Mouse (Mus musculus) forebrain, embryonic 11.5 days (tissue): Measurements from ENCODE around the gene Dcaf6. TPM values are rescaled to one million over a fixed set of nuclear protein-coding genes. Genes with fewer than 3 reads are reported as not detected.

Experiments
- ATAC-seq: fragments of 200-750 bp; cut with Nextera tagmentation; replicated peaks from 2 replicates; pipeline ENCODE4 v1.8.0; 2017; ENCODE audit warnings: moderate TSS enrichment; ENCODE audit not compliant: low FRiP score
- DNase-seq: peaks from one replicate; pipeline ENCODE4 v3.0.0-alpha.2; 2017; ENCODE audit warnings: low spot score
- H3K27ac ChIP-seq: fragments of 300-500 bp; sonication (generic); 2 replicates; pipeline ENCODE4 v1.5.1; 2014; ENCODE audit warnings: low read depth, low read length
- H3K27me3 ChIP-seq: fragments of 300-500 bp; sonication (generic); 2 replicates; pipeline ENCODE4 v1.6.1; 2014; ENCODE audit warnings: mild to moderate bottlenecking, low read length, mixed read lengths; ENCODE audit not compliant: control insufficient read depth, insufficient read depth
- H3K36me3 ChIP-seq: fragments of 300-500 bp; sonication (generic); 2 replicates; pipeline ENCODE4 v1.6.1; 2014; ENCODE audit warnings: mild to moderate bottlenecking, low read length, moderate library complexity, mixed read lengths; ENCODE audit not compliant: control insufficient read depth, insufficient read depth
- H3K4me1 ChIP-seq: fragments of 300-500 bp; sonication (generic); replicated peaks from 2 replicates; pipeline ENCODE4 v1.6.1; 2014; ENCODE audit warnings: low read length, mixed read lengths; ENCODE audit not compliant: control insufficient read depth, insufficient read depth
- H3K4me2 ChIP-seq: fragments of 300-500 bp; sonication (generic); 2 replicates; pipeline ENCODE4 v1.6.1; 2014; ENCODE audit warnings: low read depth, mild to moderate bottlenecking, low read length, moderate library complexity, mixed read lengths; ENCODE audit not compliant: severe bottlenecking
- H3K4me3 ChIP-seq: fragments of 300-500 bp; sonication (generic); 2 replicates; pipeline ENCODE4 v1.5.1; 2014; ENCODE audit warnings: low read depth, low read length
- H3K9ac ChIP-seq: fragments of 300-500 bp; sonication (generic); 2 replicates; pipeline ENCODE4 v1.6.1; 2014; ENCODE audit warnings: low read length
- H3K9me3 ChIP-seq: fragments of 300-500 bp; sonication (generic); 2 replicates; pipeline ENCODE4 v1.6.1; 2016; ENCODE audit warnings: low read length, mixed read lengths; ENCODE audit not compliant: control insufficient read depth
- WGBS: fragments of 180-500 bp; shearing (Covaris S2); extraction: QIAGEN DNeasy Blood & Tissue Kit; methylation state at CpG from one replicate; pipeline ENCODE4 v1.1.7; 2014; 5-methylcytosine and 5-hydroxymethylcytosine counted together
- polyA plus RNA-seq: library from polyadenylated mRNA; unstranded; fragments of >200 nt; fragmentation: Nextera tagmentation; extraction: Ambion mirVana; gene quantifications from 2 replicates; pipeline ENCODE4 v1.2.1, GENCODE M21; 2014

Gene Dcaf6
- polyA plus RNA-seq, 1 experiment from 2014 or later, result 7.8 TPM

DNA sequence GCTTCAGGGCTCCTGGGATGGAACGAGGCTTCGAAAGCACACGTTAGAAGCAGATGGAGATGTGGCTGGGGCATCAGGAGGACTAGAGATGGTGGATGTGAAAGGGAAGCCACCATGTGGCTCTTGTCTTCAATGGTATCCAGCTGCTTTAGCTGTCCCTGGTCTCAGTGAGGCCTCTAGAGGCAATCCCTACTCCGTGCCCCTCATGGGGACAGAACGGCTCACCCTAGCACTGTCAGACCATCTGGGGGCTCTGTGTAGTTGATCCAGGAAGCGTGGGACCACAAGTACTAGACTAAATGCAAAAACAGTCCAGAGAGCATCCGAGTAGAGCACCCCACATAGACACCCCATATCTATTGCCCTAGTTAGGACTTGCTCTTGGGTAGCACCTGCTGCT lies 138.4 kb downstream of the Dcaf6 start:
- no peaks in the 10 kb centered on the region for H3K27me3 ChIP-seq
- WGBS, result 95% methylated on average over 7 of the region's 7 CpGs
- no peak overlapping the region for H3K27ac ChIP-seq
- H3K4me2 ChIP-seq, result no peak overlapping the region
- ATAC-seq, result no peak
- DNase-seq, result no peak
- H3K9me3 ChIP-seq, result no peaks in the 10 kb centered on the region
- H3K9ac ChIP-seq, result no peak overlapping the region
- H3K4me3 ChIP-seq, result no peak overlapping the region
- no peaks in the 10 kb centered on the region; the same call in 1 of the 2 replicates for H3K36me3 ChIP-seq
- no peaks in the 10 kb centered on the region for H3K4me1 ChIP-seq

DNA sequence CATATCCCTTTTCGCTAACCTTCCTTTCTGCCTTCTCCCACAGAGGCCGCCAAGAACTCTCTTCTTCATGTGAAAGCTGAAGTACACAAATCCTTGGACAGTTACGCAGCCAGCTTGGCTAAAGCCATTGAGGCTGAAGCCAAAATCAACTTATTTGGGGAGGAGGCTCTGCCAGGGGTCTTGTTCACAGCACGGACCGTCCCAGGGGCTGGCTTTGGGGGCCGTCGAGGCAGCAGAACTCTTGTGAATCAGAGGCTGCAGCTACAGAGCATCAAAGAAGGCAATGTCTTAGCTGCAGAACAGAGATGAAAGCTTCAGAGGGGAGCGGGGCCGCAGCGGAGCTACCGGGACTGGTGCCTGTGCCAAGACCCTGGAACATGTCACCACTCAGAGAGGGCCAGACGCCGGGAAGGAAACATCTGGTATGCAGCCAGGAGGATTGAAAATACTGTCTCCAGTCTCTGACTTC lies 138.8 kb downstream of the Dcaf6 start:
- Histone ChIP-seq H3K4me3 (no peak overlapping the region), H3K9me3 (no peaks in the 10 kb centered on the region), H3K27ac (no peak overlapping the region), H3K36me3 (no peaks in the 10 kb centered on the region; the same call in 1 of the 2 replicates), H3K4me2 (no peak overlapping the region), H3K4me1 (no peaks in the 10 kb centered on the region), H3K9ac (no peak overlapping the region), H3K27me3 (no peaks in the 10 kb centered on the region)
- ATAC-seq, result no peak
- 95% methylated on average over 13 of the region's 13 CpGs for whole genome bisulfite sequencing
- no peak for DNase-seq

DNA sequence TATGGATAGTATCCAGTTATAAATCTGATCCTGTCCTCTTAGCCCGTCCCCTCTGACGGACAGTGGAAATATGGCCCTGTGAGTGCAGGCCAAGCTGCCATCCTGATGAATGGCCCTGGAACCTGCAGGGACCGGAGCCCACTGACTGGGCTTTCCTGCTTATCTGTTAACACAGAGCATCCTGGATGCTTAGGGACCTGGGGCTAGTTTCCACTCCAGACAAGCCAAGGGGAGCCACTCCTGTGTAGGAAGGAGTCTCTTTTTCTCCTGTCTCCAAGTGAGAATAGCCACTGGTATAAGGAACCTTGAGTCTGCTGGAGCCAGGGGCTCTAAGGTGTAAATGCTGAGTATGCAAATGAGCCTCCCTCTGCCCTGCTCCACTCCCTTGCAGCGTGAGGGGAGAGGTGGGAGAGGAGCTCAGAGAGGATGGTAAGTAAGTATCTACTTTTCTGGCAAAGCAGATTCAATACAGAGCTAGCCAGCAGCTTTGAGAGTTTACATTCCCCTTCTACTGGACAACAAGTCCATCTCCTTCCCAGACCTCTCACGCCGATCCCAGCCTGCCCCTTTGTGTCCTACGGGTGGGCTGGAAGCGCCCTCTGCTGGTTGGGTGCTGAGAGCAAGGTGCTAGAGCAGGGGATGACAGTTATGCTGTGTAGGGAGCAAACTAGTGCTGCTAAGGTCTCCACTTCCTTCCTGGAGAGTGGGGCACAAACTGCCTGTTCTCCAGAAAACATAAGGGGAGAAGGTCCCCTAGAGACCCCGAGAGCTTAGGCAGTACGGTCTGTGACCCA lies 139.9 kb downstream of the Dcaf6 start:
- Histone ChIP-seq H3K9ac (no peak overlapping the region), H3K9me3 (no peaks in the 10 kb centered on the region), H3K27ac (no peak overlapping the region), H3K4me2 (no peak overlapping the region), H3K36me3 (no peaks in the 10 kb centered on the region; the same call in 1 of the 2 replicates), H3K27me3 (no peaks in the 10 kb centered on the region), H3K4me1 (no peaks in the 10 kb centered on the region), H3K4me3 (no peak overlapping the region)
- ATAC-seq, result peak; percentile 77
- peak; percentile 84 for DNase-seq
- 44% methylated on average over 10 of the region's 10 CpGs for WGBS

- no peaks in the 10 kb centered on the region; the same call in 1 of the 2 replicates for H3K36me3 ChIP-seq
- no peaks in the 10 kb centered on the region for H3K9me3 ChIP-seq
- no peaks in the 10 kb centered on the region for H3K4me1 ChIP-seq
- H3K4me3 ChIP-seq, result no peak overlapping the region
- no peak overlapping the region for H3K27ac ChIP-seq
- H3K9ac ChIP-seq, result no peak overlapping the region
- DNase-seq (no peak), ATAC-seq (no peak)
- no peaks in the 10 kb centered on the region for H3K27me3 ChIP-seq
- WGBS, result 43% methylated on average over 11 of the region's 11 CpGs
- H3K4me2 ChIP-seq, result no peak overlapping the region
These were observed 143.9 kb downstream of the Dcaf6 start for GRCm38 (mm10) chr1:165316361-165316760.

DNA sequence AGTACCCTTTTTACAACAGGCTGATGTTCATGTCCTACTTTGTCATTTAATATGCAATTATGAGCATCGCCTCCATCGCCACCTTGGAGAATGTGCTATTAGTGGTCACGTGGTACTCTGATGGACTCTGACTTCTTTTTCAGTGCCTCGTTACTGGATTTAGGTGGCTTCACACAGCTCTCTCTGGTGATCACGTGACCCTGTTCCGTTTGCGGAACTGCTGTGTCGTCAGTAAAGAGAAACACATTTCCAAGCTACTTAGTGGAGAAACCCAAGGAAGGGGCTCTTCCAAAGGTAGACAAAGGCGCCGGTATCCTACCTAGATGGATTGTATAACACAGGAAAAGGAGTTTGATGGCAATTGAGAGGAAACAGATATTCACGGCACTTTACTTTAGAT lies 152.1 kb downstream of the Dcaf6 start:
- no peak for ATAC-seq
- Histone ChIP-seq H3K27me3 (no peaks in the 10 kb centered on the region), H3K4me2 (no peak overlapping the region), H3K36me3 (peaks cover 4% of the 10 kb centered on the region; the same call in 1 of the 2 replicates), H3K4me3 (no peak overlapping the region), H3K4me1 (no peaks in the 10 kb centered on the region), H3K9me3 (no peaks in the 10 kb centered on the region), H3K9ac (no peak overlapping the region), H3K27ac (no peak overlapping the region)
- no peak for DNase-seq
- WGBS, result 77% methylated on average over 11 of the region's 11 CpGs

- H3K4me1 ChIP-seq, result no peaks in the 10 kb centered on the region
- DNase-seq, result no peak
- H3K27me3 ChIP-seq, result no peaks in the 10 kb centered on the region
- no peaks in the 10 kb centered on the region for H3K9me3 ChIP-seq
- no peak overlapping the region for H3K4me3 ChIP-seq
- no peak overlapping the region for H3K27ac ChIP-seq
- no peak overlapping the region for H3K4me2 ChIP-seq
- WGBS, result 93% methylated on average over 7 of the region's 7 CpGs
- H3K36me3 ChIP-seq, result no peaks in the 10 kb centered on the region
- H3K9ac ChIP-seq, result no peak overlapping the region
- ATAC-seq, result no peak
These were observed 155.9 kb downstream of the Dcaf6 start for GRCm38 (mm10) chr1:165304341-165304740.

DNA sequence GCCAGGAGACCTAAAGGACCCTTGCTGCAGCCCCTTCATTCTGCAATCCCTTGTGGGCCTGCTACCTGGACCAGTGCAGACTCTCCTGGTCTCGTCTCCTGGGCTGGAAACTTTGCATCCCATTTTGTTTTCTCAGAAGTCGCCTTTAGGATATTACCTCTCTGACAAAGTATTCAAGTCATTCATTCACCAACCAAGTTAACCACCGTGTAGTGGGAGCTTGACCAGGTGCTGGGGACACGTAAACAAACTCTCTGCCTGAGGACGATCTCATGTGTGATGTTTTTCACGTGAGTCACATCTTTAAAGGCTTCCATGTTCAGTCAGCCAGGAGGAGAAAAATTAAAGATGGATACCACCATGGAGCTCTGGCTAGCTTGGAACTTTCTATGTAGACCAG lies 157.1 kb downstream of the Dcaf6 start:
- 86% methylated on average over 6 of the region's 6 CpGs for WGBS
- Histone ChIP-seq H3K36me3 (no peaks in the 10 kb centered on the region), H3K9ac (no peak overlapping the region), H3K27me3 (no peaks in the 10 kb centered on the region), H3K4me1 (no peaks in the 10 kb centered on the region), H3K9me3 (no peaks in the 10 kb centered on the region), H3K4me2 (no peak overlapping the region), H3K27ac (no peak overlapping the region), H3K4me3 (no peak overlapping the region)
- DNase-seq (no peak), ATAC-seq (no peak; the same call in 1 of the 2 replicates)

DNA sequence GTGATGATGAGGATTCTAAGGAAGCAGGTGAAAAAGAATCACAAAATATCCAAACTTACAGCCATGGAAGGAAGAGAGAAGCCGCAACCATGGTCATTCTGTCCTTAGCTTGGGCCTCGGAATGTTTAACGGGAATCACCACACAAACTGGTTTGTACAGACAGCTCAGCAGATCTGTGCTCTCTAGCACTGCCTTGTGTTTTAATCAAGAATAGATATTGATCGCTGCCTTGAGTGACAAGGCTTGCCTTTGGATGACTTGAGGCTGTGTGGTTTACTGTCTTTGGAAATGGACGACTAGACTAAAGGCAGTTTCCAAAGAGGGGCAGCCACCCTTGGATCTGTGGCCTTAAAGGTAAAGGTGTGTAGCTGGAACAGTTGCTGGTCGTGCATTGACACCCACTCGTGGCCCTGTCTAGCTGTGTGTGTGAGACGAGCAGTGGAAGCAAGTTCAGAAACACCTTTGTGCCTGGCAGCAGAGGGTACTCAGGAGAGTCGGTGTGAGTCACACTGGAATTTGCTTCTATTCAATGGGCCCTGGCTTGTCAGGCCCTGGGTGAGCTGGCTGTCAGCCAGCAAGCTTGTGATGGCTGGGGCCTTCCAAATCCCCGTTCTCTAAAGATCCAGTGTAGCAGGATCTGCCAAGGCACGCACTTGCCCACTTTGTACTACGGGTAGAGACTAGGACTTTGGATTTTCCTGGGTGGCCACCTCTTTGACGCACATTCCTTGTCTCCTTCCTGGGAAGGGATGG lies 157.6 kb downstream of the Dcaf6 start:
- no peak overlapping the region for H3K9ac ChIP-seq
- H3K9me3 ChIP-seq, result no peaks in the 10 kb centered on the region
- no peak overlapping the region for H3K4me2 ChIP-seq
- DNase-seq (no peak), ATAC-seq (peak; percentile 65)
- no peaks in the 10 kb centered on the region for H3K36me3 ChIP-seq
- H3K27ac ChIP-seq, result no peak overlapping the region
- no peaks in the 10 kb centered on the region for H3K4me1 ChIP-seq
- no peaks in the 10 kb centered on the region for H3K27me3 ChIP-seq
- WGBS, result 75% methylated on average over 13 of the region's 13 CpGs
- H3K4me3 ChIP-seq, result no peak overlapping the region
